Mouse (Mus musculus) CD4-positive, CD25-positive, alpha-beta regulatory T cell, adult 4 months (primary cell): ENCODE results near the gene Gm14443. TPM values are rescaled to one million over a fixed set of nuclear protein-coding genes. Genes with fewer than 3 reads are reported as not detected.
A peak's percentile ranks its signal among the peaks of the same experiment; 100 is the strongest.
"Not testable (repeated sequence)": the region's sequence is repeated elsewhere in the genome, so short reads cannot be mapped to it uniquely, and the experiment has no call there.

Experiments
- ATAC-seq: one replicate; pipeline ENCODE4 v1.8.0; 2017
- polyA plus RNA-seq, 2 experiments: library from polyadenylated mRNA; unstranded; fragments of 100-300 nt; shearing (Covaris generic); gene quantifications; one replicate each; pipeline ENCODE4 v1.2.1; 2017

Gm14443 gene
- under 1 TPM in 1 of 2 experiments, not detected in 1; 0.11 TPM for polyA plus RNA-seq

GRCm38 (mm10) chr2:175175401-175176180, at the start of gene Gm14443:
Gm14443 (minus strand) TSS chr2:175175871.
- not testable (repeated sequence) for ATAC-seq

- ATAC-seq = peak; percentile 43
Measured at GRCm38 (mm10) chr2:175206732-175207131, 31.1 kb upstream of the Gm14443 start, which contains the start of gene Gm14391. Gm14391 (minus strand) TSS chr2:175206917.

GRCm38 (mm10) chr2:175179008-175179407, 3.3 kb upstream of the Gm14443 start:
- ATAC-seq = not testable (repeated sequence)

- ATAC-seq = no peak
Measured at GRCm38 (mm10) chr2:175176312-175176711, 641 bp upstream of the Gm14443 start.

- not testable (repeated sequence) for ATAC-seq
Measured at GRCm38 (mm10) chr2:175174058-175174457, 1.6 kb downstream of the Gm14443 start.

DNA sequence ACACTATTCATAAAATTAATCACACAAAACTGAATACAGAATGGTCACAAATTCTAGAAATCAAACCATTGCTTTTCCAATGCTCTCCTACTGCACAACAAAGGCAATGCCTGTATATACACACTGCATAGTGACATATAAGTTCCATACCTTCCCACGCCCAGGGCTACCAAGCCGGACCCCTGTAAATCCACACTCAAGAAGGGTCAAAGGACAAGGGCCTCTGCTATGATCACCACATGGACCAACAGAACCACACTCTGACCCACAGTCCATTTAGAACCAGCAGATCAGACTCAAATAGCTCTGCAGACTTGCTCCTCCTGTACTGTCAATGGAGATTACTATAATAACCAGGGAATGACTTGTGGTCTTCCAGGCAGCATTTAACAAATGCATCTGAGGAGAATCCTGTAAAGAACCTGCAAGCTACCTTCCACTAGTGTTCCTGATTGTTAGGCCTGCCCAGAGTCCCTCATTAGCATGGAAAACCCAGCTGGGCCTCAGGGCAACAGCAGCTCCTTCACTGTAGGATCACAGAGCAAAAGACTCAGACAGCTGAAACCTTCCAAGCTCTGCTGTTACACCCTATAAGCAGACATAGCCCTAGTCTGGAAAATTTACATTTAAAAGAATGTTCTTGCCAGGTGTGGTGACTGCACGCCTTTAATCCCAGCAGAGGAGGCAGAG, 2.6 kb downstream of the Gm14443 start:
- ATAC-seq = not testable (repeated sequence)

GRCm38 (mm10) chr2:175172123-175172522, 3.5 kb downstream of the Gm14443 start:
- no peak for ATAC-seq

GRCm38 (mm10) chr2:175166870-175167269, 8.8 kb downstream of the Gm14443 start:
- not testable (repeated sequence) for ATAC-seq

- not testable (repeated sequence) for ATAC-seq
Measured at GRCm38 (mm10) chr2:175165110-175165509, 10.6 kb downstream of the Gm14443 start.

GRCm38 (mm10) chr2:175161438-175161837, 14.2 kb downstream of the Gm14443 start:
- not testable (repeated sequence) for ATAC-seq

GRCm38 (mm10) chr2:175158642-175159041, 17.0 kb downstream of the Gm14443 start:
- ATAC-seq = no peak

- ATAC-seq = no peak
Measured at GRCm38 (mm10) chr2:175156696-175157095, 19.0 kb downstream of the Gm14443 start.

DNA sequence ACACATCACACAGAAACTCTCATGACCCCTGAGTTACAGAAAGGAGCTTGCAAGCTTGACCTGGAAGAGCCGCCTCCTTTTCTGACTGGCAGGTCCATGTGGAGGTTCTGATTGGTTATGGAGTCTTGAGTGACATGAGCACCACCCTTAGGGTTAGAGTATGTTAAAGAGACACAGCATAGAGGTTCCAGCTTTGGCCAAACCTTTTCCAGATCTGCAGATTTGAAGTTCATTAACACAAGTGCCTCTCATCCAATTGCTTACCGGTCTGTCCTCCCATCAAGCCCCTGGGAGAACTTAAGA, 33.7 kb downstream of the Gm14443 start, which contains the start of gene Gm14399:
Gm14399 (minus strand) TSS at position 20 of the 303 bp plus-strand sequence.
- ATAC-seq = not testable (repeated sequence)

- not testable (repeated sequence) for ATAC-seq
Measured at GRCm38 (mm10) chr2:175141118-175141992, 34.3 kb downstream of the Gm14443 start.

DNA sequence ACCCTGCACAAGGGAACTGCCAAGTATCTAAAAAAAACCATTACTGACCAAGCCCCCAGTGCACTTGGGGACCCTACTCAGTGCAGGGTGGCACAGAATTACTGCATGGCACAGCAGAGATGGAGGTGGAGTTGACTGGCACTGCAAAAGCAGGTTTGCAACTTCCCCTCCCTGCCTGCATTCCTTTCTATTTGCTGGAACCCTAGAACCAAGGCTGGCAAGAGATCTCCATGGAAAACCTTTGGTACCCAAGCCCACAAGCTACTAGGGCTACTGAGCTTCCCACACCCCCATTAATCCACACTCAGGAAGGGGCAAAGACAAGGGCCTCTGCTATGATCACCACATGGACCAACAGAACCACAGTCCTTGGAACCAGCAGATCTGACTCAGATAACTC, 35.0 kb downstream of the Gm14443 start:
- ATAC-seq = not testable (repeated sequence)

Other genes with a start within 250 kb of the Gm14443 start
- gene Gm14444, start 165.6 kb downstream of the Gm14443 start, polyA plus RNA-seq = not detected
- not detected for gene Gm14393, start 108.1 kb downstream of the Gm14443 start, polyA plus RNA-seq
- gene Gm14399, start 33.9 kb downstream of the Gm14443 start, polyA plus RNA-seq = 1 to 10 TPM in 1 of 2 experiments, under 1 TPM in 1; 0.85 to 4.5 TPM
- 1 to 10 TPM; 4.3 to 4.6 TPM for gene Gm14391, start 31.0 kb upstream of the Gm14443 start, polyA plus RNA-seq
- gene Gm14440, start 99.3 kb upstream of the Gm14443 start, polyA plus RNA-seq = 1 to 10 TPM in 1 of 2 experiments, not detected in 1; 2.8 TPM
- gene Gm4631, start 162.3 kb upstream of the Gm14443 start, polyA plus RNA-seq = 10 to 100 TPM; 10.5 to 16.6 TPM
- gene Zfp968, start 196.6 kb upstream of the Gm14443 start, polyA plus RNA-seq = 1 to 10 TPM; 1.4 to 2.9 TPM